Mouse (Mus musculus) myocyte (in vitro differentiated cells): ENCODE measurements around the gene Plekha7. TPM values are rescaled to one million over a fixed set of nuclear protein-coding genes. Genes with fewer than 3 reads are reported as not detected.

ENCODE experiments used
- H3K27me3 ChIP-seq: one replicate; pipeline ENCODE4 v1.6.1; 2011; ENCODE audit not compliant: control insufficient read depth, insufficient read depth, insufficient read length
- H3K36me3 ChIP-seq: one replicate; pipeline ENCODE4 v1.6.1; 2011; ENCODE audit not compliant: control insufficient read depth, insufficient read depth
- H3K4me2 ChIP-seq: one replicate; pipeline ENCODE4 v1.6.1; 2011; ENCODE audit warnings: low read depth, control low read depth
- H3K4me3 ChIP-seq: one replicate; pipeline ENCODE4 v1.5.1; 2011; ENCODE audit warnings: mild to moderate bottlenecking, control low read depth, moderate library complexity
- H3K79me2 ChIP-seq: one replicate; pipeline ENCODE4 v1.6.1; 2011; ENCODE audit not compliant: control insufficient read depth, insufficient read depth
- H3ac ChIP-seq: one replicate; pipeline ENCODE4 v1.6.1; 2011; ENCODE audit not compliant: control insufficient read depth, insufficient read length
- CEBPB ChIP-seq: IDR thresholded peaks from 2 replicates; pipeline ENCODE4 v1.6.1; 2011; ENCODE audit warnings: mild to moderate bottlenecking, moderate library complexity; ENCODE audit not compliant: poor library complexity, insufficient read depth, severe bottlenecking
- E2F4 ChIP-seq: IDR thresholded peaks from one replicate; pipeline ENCODE4 v1.6.1; 2011; ENCODE audit warnings: mild to moderate bottlenecking, control low read depth, moderate library complexity; ENCODE audit not compliant: insufficient read depth
- MAX ChIP-seq: IDR thresholded peaks from one replicate; pipeline ENCODE4 v1.6.1; 2011; ENCODE audit warnings: low read depth, mild to moderate bottlenecking, control low read depth
- MYOD1 ChIP-seq, 3 experiments: IDR thresholded peaks; one replicate each; pipeline ENCODE4 v1.6.1; 2011; ENCODE audit warnings: control low read depth in 2 of 3, low read depth in 2 of 3, mild to moderate bottlenecking in 2 of 3, moderate library complexity in 1 of 3; ENCODE audit not compliant: insufficient read length in 2 of 3, control insufficient read depth in 1 of 3
- MYOG ChIP-seq, 3 experiments: IDR thresholded peaks; one replicate each; pipeline ENCODE4 v1.6.1; 2011; ENCODE audit warnings: control low read depth in 2 of 3, low read depth in 2 of 3, mild to moderate bottlenecking in 2 of 3; ENCODE audit not compliant: insufficient read length in 2 of 3, control insufficient read depth in 1 of 3, insufficient read depth in 1 of 3
- POLR2A ChIP-seq: IDR thresholded peaks from one replicate; pipeline ENCODE4 v1.6.1; 2011; ENCODE audit warnings: low read depth, mild to moderate bottlenecking, control low read depth, moderate library complexity; ENCODE audit not compliant: insufficient read length
- POLR2AphosphoS2 ChIP-seq: IDR thresholded peaks from one replicate; pipeline ENCODE4 v1.6.1; 2011; ENCODE audit warnings: low read depth, control low read depth; ENCODE audit not compliant: insufficient read length
- REST ChIP-seq: IDR thresholded peaks from one replicate; pipeline ENCODE4 v1.6.1; 2011; ENCODE audit warnings: mild to moderate bottlenecking, control low read depth, moderate library complexity; ENCODE audit not compliant: insufficient read depth, insufficient read length
- SRF ChIP-seq: IDR thresholded peaks from one replicate; pipeline ENCODE4 v1.6.1; 2011; ENCODE audit warnings: low read depth; ENCODE audit not compliant: control insufficient read depth, insufficient read length
- TCF12 ChIP-seq: IDR thresholded peaks from one replicate; pipeline ENCODE4 v1.6.1; 2011; ENCODE audit warnings: mild to moderate bottlenecking, control low read depth; ENCODE audit not compliant: poor library complexity, insufficient read depth, severe bottlenecking
- TCF3 ChIP-seq: IDR thresholded peaks from one replicate; pipeline ENCODE4 v1.6.1; 2011; ENCODE audit warnings: low read depth, control low read depth; ENCODE audit not compliant: insufficient read length
- USF1 ChIP-seq: IDR thresholded peaks from one replicate; pipeline ENCODE4 v1.6.1; 2011; ENCODE audit warnings: low read depth, mild to moderate bottlenecking, control low read depth, moderate library complexity
- polyA plus RNA-seq: library from polyadenylated mRNA; unstranded; fragments of >200 nt; fragmentation: generic; extraction: Trizol; gene quantifications from one replicate; pipeline ENCODE4 v1.2.1, GENCODE M21; 2012; ENCODE audit warnings: missing spikeins

Plekha7 gene
- polyA plus RNA-seq, 1 experiment = 2.6 TPM

DNA sequence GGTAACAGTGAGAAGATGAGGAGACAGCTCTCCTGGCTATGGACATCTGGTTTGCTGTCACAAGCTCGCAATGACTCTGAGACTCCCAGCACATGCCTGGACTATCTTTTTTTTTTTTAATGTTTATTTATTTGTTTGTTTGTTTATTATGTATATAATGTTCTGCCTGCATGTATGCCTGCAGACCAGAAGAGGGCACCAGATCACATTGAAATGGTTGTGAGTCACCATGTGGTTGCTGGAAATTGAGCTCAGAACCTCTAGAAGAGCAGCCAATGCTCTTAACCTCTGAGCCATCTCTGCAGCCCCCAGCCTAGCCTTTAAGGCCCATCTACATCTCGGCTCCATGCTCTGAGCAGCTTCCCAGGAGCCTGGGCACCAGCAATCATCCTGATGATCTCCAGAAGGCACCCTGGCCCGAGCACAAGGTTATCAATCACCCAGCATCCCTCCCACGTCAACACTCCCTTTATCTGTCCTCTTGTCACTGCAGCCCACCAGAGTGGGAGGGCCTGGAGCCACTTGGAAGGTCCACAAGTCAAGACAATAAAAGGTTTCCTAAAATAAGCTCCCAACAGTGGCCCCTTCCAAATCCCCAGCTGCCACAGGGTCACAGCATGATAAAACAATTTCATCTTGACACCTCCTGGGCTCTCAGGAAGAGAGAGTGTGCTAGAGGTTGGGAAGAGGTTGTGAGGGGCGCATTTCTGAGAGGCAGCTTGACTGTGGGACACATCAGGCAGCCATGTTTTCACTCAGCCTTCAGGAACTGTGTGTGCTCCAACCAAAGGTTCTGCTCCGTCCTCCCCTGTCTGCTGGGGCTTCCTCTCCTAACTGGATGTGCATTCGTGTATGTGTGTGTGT lies 63.6 kb downstream of the Plekha7 start:
- peaks cover 3% of the 10 kb centered on the region for H3K27me3 ChIP-seq
- no peak overlapping the region for H3ac ChIP-seq

GRCm38 (mm10) chr7:116242810-116243209 lies 65.4 kb downstream of the Plekha7 start:
- Histone ChIP-seq H3K27me3 (no peaks in the 10 kb centered on the region), H3ac (no peak overlapping the region), H3K4me2 (no peak overlapping the region), H3K36me3 (no peaks in the 10 kb centered on the region), H3K79me2 (no peaks in the 10 kb centered on the region), H3K4me3 (no peak overlapping the region)
- TF ChIP-seq CEBPB (no peak), MAX (no peak), SRF (no peak), POLR2A (no peak), POLR2AphosphoS2 (no peak), TCF12 (no peak), MYOD1 (IDR thresholded peaks at IDR 0.05; ENCODE audit: control insufficient read depth in 1 of 3, insufficient read length in 2 of 3, low read depth in 2 of 3) (no peak), USF1 (no peak), REST (no peak), TCF3 (no peak), MYOG (IDR thresholded peaks at IDR 0.05; ENCODE audit: control insufficient read depth in 1 of 3, insufficient read depth in 1 of 3, insufficient read length in 2 of 3, low read depth in 2 of 3) (no peak), E2F4 (no peak)

More for the DNA sequence above, 63.6 kb downstream of the Plekha7 start:
- no peak overlapping the region for H3K4me3 ChIP-seq
- H3K79me2 ChIP-seq = no peaks in the 10 kb centered on the region
- TF ChIP-seq TCF3 (no peak), MAX (no peak)
- no peak overlapping the region for H3K4me2 ChIP-seq
- no peaks in the 10 kb centered on the region for H3K36me3 ChIP-seq

DNA sequence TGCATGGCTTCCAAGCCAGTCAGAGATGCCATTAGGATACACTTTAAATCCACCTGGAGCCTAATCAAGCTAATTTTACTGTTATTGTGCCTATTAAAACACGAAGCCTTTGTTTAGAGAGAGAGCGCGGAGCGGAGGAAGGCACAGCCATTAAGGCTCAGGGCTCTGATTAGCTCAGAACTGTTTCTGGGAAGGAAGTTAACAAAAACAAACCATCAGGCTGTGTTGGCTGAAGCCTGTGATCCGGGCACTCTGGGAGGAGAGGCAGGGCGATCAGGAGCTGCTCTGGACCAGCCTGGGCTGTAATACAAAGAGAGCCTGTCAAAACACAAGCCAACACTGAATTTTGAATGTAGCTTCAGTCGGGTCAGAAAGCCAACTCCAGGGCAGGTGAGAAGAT lies 66.6 kb downstream of the Plekha7 start:
- H3K4me2 ChIP-seq = no peak overlapping the region
- H3K27me3 ChIP-seq = peaks cover 5% of the 10 kb centered on the region
- TF ChIP-seq E2F4 (no peak), MYOG (IDR thresholded peaks at IDR 0.05; ENCODE audit: control insufficient read depth in 1 of 3, insufficient read depth in 1 of 3, insufficient read length in 2 of 3, low read depth in 2 of 3) (no peak), POLR2AphosphoS2 (no peak), USF1 (no peak), MAX (no peak), MYOD1 (IDR thresholded peaks at IDR 0.05; ENCODE audit: control insufficient read depth in 1 of 3, insufficient read length in 2 of 3, low read depth in 2 of 3) (no peak), SRF (no peak), TCF3 (no peak), REST (no peak), TCF12 (no peak)
- H3ac ChIP-seq = no peak overlapping the region
- no peaks in the 10 kb centered on the region for H3K79me2 ChIP-seq
- H3K36me3 ChIP-seq = no peaks in the 10 kb centered on the region
- H3K4me3 ChIP-seq = no peak overlapping the region

DNA sequence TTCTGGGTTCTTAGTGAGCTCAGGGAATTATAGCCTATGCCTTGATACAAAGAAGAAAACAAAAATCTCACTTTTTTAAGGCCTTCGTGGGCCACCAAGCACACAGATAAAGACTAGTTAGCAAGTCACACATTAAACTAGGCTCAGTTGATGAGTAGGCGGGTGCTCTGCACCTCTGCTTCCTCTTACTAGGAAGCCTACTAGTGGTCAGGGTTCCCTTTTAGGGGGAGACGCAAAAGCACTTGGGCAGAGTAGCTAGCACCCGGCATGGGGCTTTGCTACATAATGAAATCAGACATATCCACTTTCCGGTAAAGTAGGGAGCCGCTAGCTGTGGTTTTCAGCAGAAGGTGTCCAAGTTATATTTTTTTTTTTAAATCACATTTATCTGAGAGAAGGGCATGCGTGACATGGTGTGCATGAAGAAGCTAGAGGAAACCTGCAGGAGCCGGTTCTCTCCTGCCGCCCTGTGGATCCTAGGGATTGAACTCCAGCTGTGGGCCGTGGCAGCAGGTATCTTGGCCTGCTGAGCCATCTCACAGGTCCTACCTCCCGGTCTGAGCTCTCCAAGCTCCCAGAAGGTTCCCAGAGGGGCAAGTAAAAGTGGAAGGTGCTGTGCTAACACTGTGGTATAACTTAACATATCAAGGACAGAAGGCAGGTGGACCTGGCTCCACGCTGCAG lies 67.2 kb downstream of the Plekha7 start:
- Histone ChIP-seq H3K4me3 (no peak overlapping the region), H3K79me2 (no peaks in the 10 kb centered on the region), H3K36me3 (no peaks in the 10 kb centered on the region), H3K4me2 (no peak overlapping the region), H3ac (no peak overlapping the region), H3K27me3 (peaks cover 5% of the 10 kb centered on the region)
- TF ChIP-seq REST (no peak), POLR2A (no peak), MYOG (IDR thresholded peaks at IDR 0.05; ENCODE audit: control insufficient read depth in 1 of 3, insufficient read depth in 1 of 3, insufficient read length in 2 of 3, low read depth in 2 of 3) (no peak), CEBPB (no peak), E2F4 (no peak), SRF (no peak), POLR2AphosphoS2 (no peak), TCF3 (no peak), USF1 (no peak), MYOD1 (IDR thresholded peaks at IDR 0.05; ENCODE audit: control insufficient read depth in 1 of 3, insufficient read length in 2 of 3, low read depth in 2 of 3) (no peak), TCF12 (no peak), MAX (no peak)

- TF ChIP-seq SRF (no peak), E2F4 (no peak), MYOD1 (IDR thresholded peaks at IDR 0.05; ENCODE audit: control insufficient read depth in 1 of 3, insufficient read length in 2 of 3, low read depth in 2 of 3) (no peak), MYOG (IDR thresholded peaks at IDR 0.05; ENCODE audit: control insufficient read depth in 1 of 3, insufficient read depth in 1 of 3, insufficient read length in 2 of 3, low read depth in 2 of 3) (no peak), MAX (no peak), USF1 (no peak), POLR2A (no peak), TCF3 (no peak), REST (no peak), POLR2AphosphoS2 (no peak), TCF12 (no peak), CEBPB (no peak)
- H3ac ChIP-seq = no peak overlapping the region
- H3K79me2 ChIP-seq = no peaks in the 10 kb centered on the region
- no peak overlapping the region for H3K4me2 ChIP-seq
- H3K27me3 ChIP-seq = peaks cover 5% of the 10 kb centered on the region
- H3K36me3 ChIP-seq = no peaks in the 10 kb centered on the region
- no peak overlapping the region for H3K4me3 ChIP-seq
Observed at GRCm38 (mm10) chr7:116240353-116240752, 67.8 kb downstream of the Plekha7 start.
